18 mouse cellular contexts compared by ENCODE assay signal in genomic region chr9:102002186-102002585, GRCm38 (mm10).
"Had no signal": no experiment of that assay in that cellular context is flagged by ENCODE, and none has a peak within 500 bp of the region (broad histone marks: within the 10 kb centered on the region; RNA-seq: fewer than 3 reads in every experiment).

No protein-coding gene starts in this region.

- DNase-seq: lung, adult 18-20 months; lung, postnatal 10 days; lung, postnatal 4 days; midbrain, embryonic 14.5 days; retina, postnatal 1 day; right cerebral cortex, adult 18-20 months; right cerebral cortex, postnatal 25 days; right cerebral cortex, postnatal 4 days; thymus, adult 2 months; thymus, postnatal 36 days had no signal

- H3K36me3 ChIP-seq: neural tube, embryonic 15.5 days; stomach, embryonic 15.5 days had no signal

- H3K27me3 ChIP-seq: neural tube, embryonic 13.5 days; neural tube, embryonic 15.5 days; stomach, embryonic 15.5 days had no signal

- H3K4me3 ChIP-seq: midbrain, embryonic 10.5 days; myocyte; neural tube, embryonic 13.5 days; neural tube, embryonic 15.5 days; stomach, embryonic 15.5 days had no signal

- ATAC-seq: midbrain, embryonic 16.5 days had no signal

- H3K9ac ChIP-seq: lung, embryonic 14.5 days; neural tube, embryonic 13.5 days; neural tube, embryonic 15.5 days; stomach, embryonic 15.5 days had no signal

- H3K27ac ChIP-seq: neural tube, embryonic 13.5 days; neural tube, embryonic 15.5 days; stomach, embryonic 15.5 days; stomach, postnatal 0 days had no signal

- H3K4me1 ChIP-seq: stomach, embryonic 15.5 days had no signal

- H3K4me2 ChIP-seq: lung, embryonic 14.5 days; neural tube, embryonic 13.5 days; neural tube, embryonic 15.5 days; stomach, embryonic 15.5 days had no signal

- H3K9me3 ChIP-seq: midbrain, embryonic 10.5 days; neural tube, embryonic 13.5 days; neural tube, embryonic 15.5 days; stomach, embryonic 15.5 days had no signal
